Mouse (Mus musculus) forebrain, embryonic 11.5 days (tissue): ENCODE measurements around the gene Acr. TPM values are rescaled to one million over a fixed set of nuclear protein-coding genes. Genes with fewer than 3 reads are reported as not detected.

Experiments used
- ATAC-seq: fragments of 200-750 bp; cut with Nextera tagmentation; replicated peaks from 2 replicates; pipeline ENCODE4 v1.8.0; 2017; ENCODE audit warnings: moderate TSS enrichment; ENCODE audit not compliant: low FRiP score
- DNase-seq: peaks from one replicate; pipeline ENCODE4 v3.0.0-alpha.2; 2017; ENCODE audit warnings: low spot score
- H3K27ac ChIP-seq: fragments of 300-500 bp; sonication (generic); 2 replicates; pipeline ENCODE4 v1.5.1; 2014; ENCODE audit warnings: low read depth, low read length
- H3K27me3 ChIP-seq: fragments of 300-500 bp; sonication (generic); 2 replicates; pipeline ENCODE4 v1.6.1; 2014; ENCODE audit warnings: mild to moderate bottlenecking, low read length, mixed read lengths; ENCODE audit not compliant: control insufficient read depth, insufficient read depth
- H3K36me3 ChIP-seq: fragments of 300-500 bp; sonication (generic); 2 replicates; pipeline ENCODE4 v1.6.1; 2014; ENCODE audit warnings: mild to moderate bottlenecking, low read length, moderate library complexity, mixed read lengths; ENCODE audit not compliant: control insufficient read depth, insufficient read depth
- H3K4me1 ChIP-seq: fragments of 300-500 bp; sonication (generic); replicated peaks from 2 replicates; pipeline ENCODE4 v1.6.1; 2014; ENCODE audit warnings: low read length, mixed read lengths; ENCODE audit not compliant: control insufficient read depth, insufficient read depth
- H3K4me2 ChIP-seq: fragments of 300-500 bp; sonication (generic); 2 replicates; pipeline ENCODE4 v1.6.1; 2014; ENCODE audit warnings: low read depth, mild to moderate bottlenecking, low read length, moderate library complexity, mixed read lengths; ENCODE audit not compliant: severe bottlenecking
- H3K4me3 ChIP-seq: fragments of 300-500 bp; sonication (generic); 2 replicates; pipeline ENCODE4 v1.5.1; 2014; ENCODE audit warnings: low read depth, low read length
- H3K9ac ChIP-seq: fragments of 300-500 bp; sonication (generic); 2 replicates; pipeline ENCODE4 v1.6.1; 2014; ENCODE audit warnings: low read length
- H3K9me3 ChIP-seq: fragments of 300-500 bp; sonication (generic); 2 replicates; pipeline ENCODE4 v1.6.1; 2016; ENCODE audit warnings: low read length, mixed read lengths; ENCODE audit not compliant: control insufficient read depth
- WGBS: fragments of 180-500 bp; shearing (Covaris S2); extraction: QIAGEN DNeasy Blood & Tissue Kit; methylation state at CpG from one replicate; pipeline ENCODE4 v1.1.7; 2014; 5-methylcytosine and 5-hydroxymethylcytosine counted together
- polyA plus RNA-seq: library from polyadenylated mRNA; unstranded; fragments of >200 nt; fragmentation: Nextera tagmentation; extraction: Ambion mirVana; gene quantifications from 2 replicates; pipeline ENCODE4 v1.2.1, GENCODE M21; 2014

The Acr gene
- 0.65 and 0.84 TPM in 2 replicates for polyA plus RNA-seq

DNA sequence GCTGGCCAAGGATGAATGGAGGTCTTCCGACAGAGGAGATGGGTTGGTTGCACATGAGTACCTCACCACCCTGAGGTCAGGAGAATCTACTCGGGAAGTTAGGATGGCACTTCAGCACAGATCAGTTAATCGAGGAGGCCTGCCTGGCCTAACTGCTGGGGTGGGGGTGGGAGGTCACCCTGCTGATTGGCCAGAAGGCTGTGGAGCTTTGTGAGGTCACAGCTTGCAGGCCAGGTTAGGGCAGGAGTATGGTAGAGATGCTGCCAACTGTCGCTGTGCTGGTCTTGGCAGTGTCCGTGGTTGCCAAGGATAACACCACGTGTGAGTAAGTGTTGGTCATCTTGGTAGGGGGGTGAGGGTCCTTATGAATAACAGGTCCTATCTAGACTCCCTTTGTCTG lies at the start of gene Acr:
Acr (plus strand) TSS at position 213 of the 400 bp plus-strand sequence.
- WGBS: 88% methylated on average over 6 of the region's 6 CpGs
- no peaks in the 10 kb centered on the region for H3K36me3 ChIP-seq
- no peak within 1 kb of the TSS for H3K27ac ChIP-seq
- H3K4me3 ChIP-seq: no peak within 1 kb of the TSS
- no peak within 1 kb of the TSS for H3K4me2 ChIP-seq
- no peaks in the 10 kb centered on the region for H3K27me3 ChIP-seq
- no peak for ATAC-seq
- DNase-seq: no peak
- no peaks in the 10 kb centered on the region for H3K4me1 ChIP-seq
- H3K9me3 ChIP-seq: no peaks in the 10 kb centered on the region
- no peak within 1 kb of the TSS for H3K9ac ChIP-seq

DNA sequence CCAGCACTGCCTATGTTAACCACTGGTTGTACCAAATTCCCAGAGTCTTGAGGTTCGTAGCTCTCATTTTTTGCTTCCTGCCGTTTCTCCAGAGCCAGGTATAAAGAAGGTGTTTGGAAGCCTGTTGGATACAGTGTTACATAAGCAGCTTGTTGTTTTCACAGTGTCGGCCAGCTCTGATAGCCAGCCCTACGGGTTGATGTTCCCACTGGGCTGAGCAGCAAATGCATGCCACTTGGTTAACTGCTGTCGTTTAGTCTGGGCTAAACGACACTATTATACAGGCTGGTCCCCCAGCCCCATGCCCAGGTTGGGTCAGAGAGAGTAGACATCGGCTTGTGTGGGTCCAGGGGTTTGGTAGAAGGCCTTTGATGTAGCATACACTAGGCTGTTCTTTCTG lies 46.2 kb upstream of the Acr start:
- ATAC-seq: no peak
- WGBS: 84% methylated on average over 7 of the region's 7 CpGs

DNA sequence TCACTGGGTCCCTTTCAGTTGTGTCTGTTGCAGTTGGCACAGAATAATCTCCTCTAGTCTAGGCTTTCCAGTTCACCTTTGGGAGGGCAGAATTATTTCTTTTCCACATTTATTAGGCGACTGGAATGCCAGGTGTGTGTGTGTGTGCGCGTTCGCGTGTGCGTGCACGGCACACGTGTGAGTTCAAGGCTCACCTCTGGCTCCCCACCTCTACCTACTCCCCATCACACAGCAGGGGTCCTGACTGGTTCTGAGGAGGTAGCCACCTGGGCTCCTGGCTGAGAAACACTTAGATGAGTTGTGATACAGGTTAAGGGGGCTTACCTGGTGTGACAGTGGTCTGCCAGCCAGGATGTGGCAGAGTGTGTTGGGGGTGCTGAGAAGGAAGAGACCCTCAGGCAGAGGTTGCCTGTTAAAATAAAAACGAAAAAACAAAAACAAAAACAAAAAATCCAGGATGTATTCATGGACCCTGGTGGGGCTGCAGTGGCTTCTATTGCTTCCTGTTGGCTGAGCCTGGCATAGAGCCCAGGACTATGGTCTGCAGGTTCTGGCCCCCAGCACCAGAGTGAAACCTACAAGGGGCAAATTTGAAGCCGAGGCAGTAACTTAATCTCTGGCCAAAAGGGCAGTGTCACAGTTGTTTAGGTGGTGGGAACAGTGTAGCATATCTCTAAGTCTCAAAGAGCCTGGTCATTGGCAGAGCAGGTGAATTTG lies 45.4 kb upstream of the Acr start:
- no peak overlapping the region for H3K4me3 ChIP-seq
- no peak for ATAC-seq

More for the DNA sequence above, 46.2 kb upstream of the Acr start:
- Histone ChIP-seq H3K36me3 (no peaks in the 10 kb centered on the region), H3K4me1 (peaks cover 8% of the 10 kb centered on the region; the same call in 1 of the 2 replicates), H3K4me2 (no peak overlapping the region), H3K27ac (no peak overlapping the region), H3K9ac (no peak overlapping the region), H3K27me3 (peaks cover 20% of the 10 kb centered on the region), H3K4me3 (no peak overlapping the region), H3K9me3 (no peaks in the 10 kb centered on the region)
- DNase-seq: no peak

DNA sequence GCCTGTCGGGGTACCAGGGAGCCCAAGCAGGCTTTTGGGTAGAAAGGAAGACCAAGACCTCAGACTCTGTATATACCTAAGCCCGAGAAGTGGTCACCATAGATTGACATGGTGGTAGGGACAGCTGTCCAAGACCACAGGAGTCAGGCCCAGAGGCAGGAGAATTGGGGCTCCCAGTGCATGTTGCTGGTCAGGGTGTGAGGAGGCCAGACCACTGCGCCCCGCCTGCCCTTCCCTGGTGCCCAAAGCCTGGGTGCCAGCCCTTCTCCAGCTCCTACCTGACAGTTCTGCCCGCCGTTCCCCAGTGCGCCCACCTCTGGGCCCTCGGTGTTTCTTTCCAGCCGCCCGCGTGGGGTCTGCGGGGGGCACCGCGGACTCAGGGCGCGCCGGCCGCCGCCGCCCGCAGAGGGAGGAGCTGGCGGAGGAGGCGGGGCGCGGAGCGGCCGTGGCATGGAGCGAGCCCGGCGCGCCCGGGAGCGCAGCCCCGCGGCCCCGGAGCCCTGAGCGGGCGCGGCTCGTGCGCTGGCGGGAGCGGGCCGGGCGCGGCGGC lies 44.8 kb upstream of the Acr start:
- no peak for DNase-seq
- H3K27me3 ChIP-seq: peaks cover 20% of the 10 kb centered on the region

More for the DNA sequence above, 45.4 kb upstream of the Acr start:
- Histone ChIP-seq H3K9me3 (no peaks in the 10 kb centered on the region), H3K9ac (no peak overlapping the region), H3K4me1 (peaks cover 8% of the 10 kb centered on the region; the same call in 1 of the 2 replicates), H3K4me2 (peak overlapping the region; percentile 94; the same call in 1 of the 2 replicates), H3K27ac (no peak overlapping the region), H3K27me3 (peaks cover 20% of the 10 kb centered on the region), H3K36me3 (no peaks in the 10 kb centered on the region)
- DNase-seq: no peak
- 86% methylated on average over 10 of the region's 10 CpGs for WGBS

GRCm38 (mm10) chr15:89524001-89524571 lies 44.0 kb upstream of the Acr start:
- peaks cover 20% of the 10 kb centered on the region for H3K27me3 ChIP-seq
- no peak for ATAC-seq
- WGBS: 5% methylated on average over 44 of the region's 52 CpGs

More for the DNA sequence above, 44.8 kb upstream of the Acr start:
- H3K9ac ChIP-seq: peak overlapping the region; percentile 23; the same call in 1 of the 2 replicates
- no peak for ATAC-seq
- H3K9me3 ChIP-seq: no peaks in the 10 kb centered on the region
- H3K27ac ChIP-seq: no peak overlapping the region
- no peaks in the 10 kb centered on the region for H3K36me3 ChIP-seq
- 5% methylated on average over 26 of the region's 47 CpGs for WGBS
- H3K4me1 ChIP-seq: peaks cover 8% of the 10 kb centered on the region; the same call in 1 of the 2 replicates
- peak overlapping the region; percentile 94 for H3K4me2 ChIP-seq
- H3K4me3 ChIP-seq: peak overlapping the region; percentile 54

DNA sequence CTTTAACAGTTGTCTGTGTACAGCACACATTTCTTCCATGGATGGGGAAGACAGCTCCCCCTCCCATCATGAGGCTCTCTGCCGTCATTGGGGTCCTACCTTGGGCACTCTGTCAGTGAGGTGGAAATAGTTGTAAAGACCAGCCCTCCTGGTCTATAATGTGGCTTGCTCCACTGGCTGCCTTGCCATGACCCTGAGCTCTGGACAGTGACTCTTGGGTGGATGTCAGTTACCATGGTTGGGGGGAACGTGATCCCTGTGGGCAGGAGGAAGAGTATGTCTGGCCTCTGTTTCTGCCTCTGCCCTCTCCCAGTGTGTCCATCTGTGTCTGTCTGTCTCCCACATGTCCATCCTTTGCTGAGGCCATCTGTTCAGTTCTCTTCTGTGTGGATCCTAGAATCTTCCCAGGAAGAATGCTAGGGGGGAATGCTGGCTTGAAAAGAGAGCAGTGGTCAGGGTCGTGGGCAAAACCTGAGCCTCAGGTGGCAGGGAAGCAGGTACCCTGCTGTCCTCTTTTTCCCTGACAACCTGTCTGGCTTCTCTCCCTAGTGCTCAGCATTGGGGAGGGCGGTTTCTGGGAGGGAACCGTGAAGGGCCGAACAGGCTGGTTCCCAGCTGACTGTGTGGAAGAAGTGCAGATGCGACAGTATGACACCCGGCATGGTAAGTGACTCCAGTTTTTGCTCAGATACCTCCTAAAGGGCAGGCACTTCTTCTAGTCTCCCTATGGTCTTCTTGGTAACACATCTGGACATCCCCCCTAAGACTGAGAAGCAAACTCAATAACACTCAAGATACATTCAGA lies 43.3 kb upstream of the Acr start:
- H3K4me1 ChIP-seq: peaks cover 8% of the 10 kb centered on the region; the same call in 1 of the 2 replicates
- no peak for ATAC-seq
- peaks cover 20% of the 10 kb centered on the region for H3K27me3 ChIP-seq
- no peak overlapping the region for H3K27ac ChIP-seq
- H3K4me2 ChIP-seq: peak overlapping the region; percentile 94
- no peak for DNase-seq
- no peaks in the 10 kb centered on the region for H3K9me3 ChIP-seq
- H3K4me3 ChIP-seq: no peak overlapping the region
- 73% methylated on average over 8 of the region's 8 CpGs for WGBS
- H3K9ac ChIP-seq: no peak overlapping the region; the same call in 1 of the 2 replicates
- no peaks in the 10 kb centered on the region for H3K36me3 ChIP-seq

More at GRCm38 (mm10) chr15:89524001-89524571, 44.0 kb upstream of the Acr start:
- DNase-seq: no peak
- Histone ChIP-seq H3K4me1 (peaks cover 8% of the 10 kb centered on the region; the same call in 1 of the 2 replicates), H3K27ac (no peak overlapping the region), H3K9me3 (no peaks in the 10 kb centered on the region), H3K36me3 (no peaks in the 10 kb centered on the region), H3K4me2 (peak overlapping the region; percentile 94), H3K9ac (peak overlapping the region; percentile 39), H3K4me3 (peak overlapping the region; percentile 54)

GRCm38 (mm10) chr15:89525464-89525863 lies 42.7 kb upstream of the Acr start:
- H3K36me3 ChIP-seq: no peaks in the 10 kb centered on the region
- WGBS: 93% methylated on average over 8 of the region's 8 CpGs
- H3K4me2 ChIP-seq: no peak overlapping the region
- H3K27ac ChIP-seq: no peak overlapping the region
- peaks cover 8% of the 10 kb centered on the region; the same call in 1 of the 2 replicates for H3K4me1 ChIP-seq
- H3K9ac ChIP-seq: no peak overlapping the region
- peaks cover 20% of the 10 kb centered on the region for H3K27me3 ChIP-seq
- H3K9me3 ChIP-seq: no peaks in the 10 kb centered on the region
- DNase-seq (no peak), ATAC-seq (no peak)
- H3K4me3 ChIP-seq: no peak overlapping the region

- 93% methylated on average over 7 of the region's 7 CpGs for WGBS
- Histone ChIP-seq H3K36me3 (no peaks in the 10 kb centered on the region), H3K9ac (no peak overlapping the region), H3K4me2 (no peak overlapping the region), H3K4me3 (no peak overlapping the region), H3K27me3 (peaks cover 20% of the 10 kb centered on the region), H3K4me1 (peaks cover 8% of the 10 kb centered on the region; the same call in 1 of the 2 replicates), H3K27ac (no peak overlapping the region), H3K9me3 (no peaks in the 10 kb centered on the region)
- DNase-seq (no peak), ATAC-seq (no peak)
These were observed 42.2 kb upstream of the Acr start for GRCm38 (mm10) chr15:89525896-89526295.
